Mouse (Mus musculus) CH12.LX (cell line): ENCODE data around the gene Socs7.
A peak's percentile ranks its signal among the peaks of the same experiment; 100 is the strongest.

Experiments used
- CTCF ChIP-seq, 2 experiments: IDR thresholded peaks in 1 of 2; conservative IDR thresholded peaks in 1 of 2; 2 replicates each; pipeline ENCODE4 v1.5.1; 2011 to 2012; ENCODE audit warnings: low read depth in 2 of 2, low read length in 2 of 2, improper control_type of control experiment in 1 of 2, inconsistent platforms in 1 of 2, mild to moderate bottlenecking in 1 of 2, moderate library complexity in 1 of 2
- ELF1 ChIP-seq: IDR thresholded peaks from 2 replicates; pipeline ENCODE4 v1.6.1; 2014; ENCODE audit warnings: low read depth, mild to moderate bottlenecking, inconsistent platforms, low read length, improper control_type of control experiment
- EP300 ChIP-seq: IDR thresholded peaks from 2 replicates; pipeline ENCODE4 v1.6.1; 2011; ENCODE audit warnings: low read length, improper control_type of control experiment
- GABPA ChIP-seq: IDR thresholded peaks from 2 replicates; pipeline ENCODE4 v1.6.1; 2012; ENCODE audit warnings: low read depth, low read length, improper control_type of control experiment, inconsistent platforms; ENCODE audit not compliant: insufficient replicate concordance
- MAFK ChIP-seq: IDR thresholded peaks from 2 replicates; pipeline ENCODE4 v1.6.1; 2011; ENCODE audit warnings: low read length, improper control_type of control experiment; ENCODE audit not compliant: insufficient replicate concordance
- MAX ChIP-seq: IDR thresholded peaks from 2 replicates; pipeline ENCODE4 v1.6.1; 2011; ENCODE audit warnings: low read length, improper control_type of control experiment
- PAX5 ChIP-seq: IDR thresholded peaks from 2 replicates; pipeline ENCODE4 v1.6.1; 2012; ENCODE audit warnings: low read length, inconsistent platforms, mixed read lengths
- POLR2A ChIP-seq: IDR thresholded peaks from 2 replicates; pipeline ENCODE4 v1.6.1; 2011; ENCODE audit warnings: low read depth, mild to moderate bottlenecking, improper control_type of control experiment, low read length
- RAD21 ChIP-seq: IDR thresholded peaks from 2 replicates; pipeline ENCODE4 v1.6.1; 2011; ENCODE audit warnings: low read depth, mild to moderate bottlenecking, low read length, improper control_type of control experiment, moderate library complexity
- SIN3A ChIP-seq: IDR thresholded peaks from 2 replicates; pipeline ENCODE4 v1.6.1; 2012; ENCODE audit warnings: low read length, improper control_type of control experiment, inconsistent platforms
- USF1 ChIP-seq: IDR thresholded peaks from 2 replicates; pipeline ENCODE4 v1.6.1; 2014; ENCODE audit warnings: low read depth, mild to moderate bottlenecking, inconsistent platforms, low read length, improper control_type of control experiment
- ZNF384 ChIP-seq: IDR thresholded peaks from 2 replicates; pipeline ENCODE4 v1.6.1; 2012; ENCODE audit warnings: low read depth, low read length, improper control_type of control experiment, inconsistent platforms

DNA sequence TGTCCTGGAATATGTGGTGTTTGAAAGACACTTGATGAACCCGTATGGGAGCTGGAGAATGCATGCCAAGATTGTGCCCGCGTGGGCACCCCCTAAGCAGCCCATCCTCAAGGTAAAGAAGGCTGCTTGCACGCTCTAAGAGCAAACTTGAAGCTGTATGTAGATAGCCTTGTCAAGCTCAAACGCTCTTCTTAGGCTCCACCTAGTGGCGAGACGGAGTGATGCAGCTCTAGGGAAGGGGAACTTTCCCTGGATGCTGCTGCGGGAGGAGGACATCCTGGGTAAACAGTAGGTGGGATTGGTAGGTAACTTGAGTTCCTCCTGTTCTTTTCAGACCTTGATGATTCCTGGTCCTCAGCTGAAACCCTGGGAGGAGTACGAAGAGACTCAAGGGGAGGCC lies 34.2 kb upstream of the Socs7 start:
- no peak for TF ChIP-seq GABPA
- TF ChIP-seq POLR2A, result peak; percentile 29; the same call in 1 of the 2 replicates
- TF ChIP-seq RAD21, result peak; percentile 78
- peak; percentile 94 to 99 for TF ChIP-seq CTCF (conservative IDR thresholded peaks at IDR 0.05 in 1 of 2, IDR thresholded peaks at IDR 0.05 in 1 of 2; ENCODE audit: low read depth in 2 of 2, low read length in 2 of 2)
- no peak for TF ChIP-seq ZNF384
- TF ChIP-seq EP300, result no peak
- TF ChIP-seq MAFK, result no peak
- no peak for TF ChIP-seq ELF1
- no peak for TF ChIP-seq MAX
- no peak for TF ChIP-seq USF1
- TF ChIP-seq PAX5, result no peak
- no peak for TF ChIP-seq SIN3A
